Mouse (Mus musculus): ENCODE measurements at regions not wholly inside any gene's neighbourhood (a gene's known extent, or its start where the extent isn't known, plus 50 kb on each side); places are given as distances from the start of the nearest gene placed in this dataset.

- Histone ChIP-seq H3K27ac (ENCODE audit: insufficient read depth, low read length) (no peak overlapping the region), H3K4me1 (ENCODE audit: control insufficient read depth, insufficient read depth, low read length) (no peaks in the 10 kb centered on the region), H3K4me3 (ENCODE audit: insufficient read depth, low read length) (no peak overlapping the region)
- no peak for TF ChIP-seq POLR2A (IDR thresholded peaks at IDR 0.05; ENCODE audit: low read depth, low read length)
- no peak for TF ChIP-seq CTCF (IDR thresholded peaks at IDR 0.05; ENCODE audit: borderline replicate concordance, insufficient read depth, low read length)
These were observed 86.4 kb upstream of the Stx18 start for GRCm38 (mm10) chr5:37952096-37952495.

- no peak overlapping the region for H3K4me3 ChIP-seq (ENCODE audit: insufficient read depth, low read length)
- no peak for TF ChIP-seq CTCF (IDR thresholded peaks at IDR 0.05; ENCODE audit: borderline replicate concordance, insufficient read depth, low read length)
- no peak for TF ChIP-seq POLR2A (IDR thresholded peaks at IDR 0.05; ENCODE audit: low read depth, low read length)
- H3K27ac ChIP-seq (ENCODE audit: insufficient read depth, low read length) = no peak overlapping the region
- H3K4me1 ChIP-seq (ENCODE audit: control insufficient read depth, insufficient read depth, low read length) = no peaks in the 10 kb centered on the region
These were observed 105.8 kb upstream of the Stx18 start for GRCm38 (mm10) chr5:37932760-37933122.

- no peak for TF ChIP-seq POLR2A (IDR thresholded peaks at IDR 0.05; ENCODE audit: low read depth, low read length)
- no peak for TF ChIP-seq CTCF (IDR thresholded peaks at IDR 0.05; ENCODE audit: borderline replicate concordance, insufficient read depth, low read length)
- Histone ChIP-seq H3K27ac (ENCODE audit: insufficient read depth, low read length) (no peak overlapping the region), H3K4me1 (ENCODE audit: control insufficient read depth, insufficient read depth, low read length) (no peaks in the 10 kb centered on the region), H3K4me3 (ENCODE audit: insufficient read depth, low read length) (no peak overlapping the region)
These were observed 106.3 kb upstream of the Stx18 start for GRCm38 (mm10) chr5:37932086-37932759.

GRCm38 (mm10) chr5:37920481-37920880 lies 96.1 kb upstream of the Msx1 start:
- Histone ChIP-seq H3K4me1 (ENCODE audit: control insufficient read depth, insufficient read depth, low read length) (no peaks in the 10 kb centered on the region), H3K27ac (ENCODE audit: insufficient read depth, low read length) (no peak overlapping the region), H3K4me3 (ENCODE audit: insufficient read depth, low read length) (no peak overlapping the region)
- no peak for TF ChIP-seq CTCF (IDR thresholded peaks at IDR 0.05; ENCODE audit: borderline replicate concordance, insufficient read depth, low read length)
- no peak for TF ChIP-seq POLR2A (IDR thresholded peaks at IDR 0.05; ENCODE audit: low read depth, low read length)

- Histone ChIP-seq H3K27ac (ENCODE audit: insufficient read depth, low read length) (no peak overlapping the region), H3K4me1 (ENCODE audit: control insufficient read depth, insufficient read depth, low read length) (no peaks in the 10 kb centered on the region), H3K4me3 (ENCODE audit: insufficient read depth, low read length) (no peak overlapping the region)
- no peak for TF ChIP-seq POLR2A (IDR thresholded peaks at IDR 0.05; ENCODE audit: low read depth, low read length)
- no peak for TF ChIP-seq CTCF (IDR thresholded peaks at IDR 0.05; ENCODE audit: borderline replicate concordance, insufficient read depth, low read length)
These were observed 94.7 kb upstream of the Msx1 start for GRCm38 (mm10) chr5:37919102-37919501.

GRCm38 (mm10) chr5:37918001-37918707 lies 93.8 kb upstream of the Msx1 start:
- Histone ChIP-seq H3K27ac (ENCODE audit: insufficient read depth, low read length) (no peak overlapping the region), H3K4me3 (ENCODE audit: insufficient read depth, low read length) (no peak overlapping the region), H3K4me1 (ENCODE audit: control insufficient read depth, insufficient read depth, low read length) (no peaks in the 10 kb centered on the region)
- TF ChIP-seq POLR2A (IDR thresholded peaks at IDR 0.05; ENCODE audit: low read depth, low read length) (no peak), CTCF (IDR thresholded peaks at IDR 0.05; ENCODE audit: borderline replicate concordance, insufficient read depth, low read length) (no peak)

GRCm38 (mm10) chr5:37917161-37917560 lies 92.8 kb upstream of the Msx1 start:
- Histone ChIP-seq H3K27ac (ENCODE audit: insufficient read depth, low read length) (no peak overlapping the region), H3K4me1 (ENCODE audit: control insufficient read depth, insufficient read depth, low read length) (no peaks in the 10 kb centered on the region), H3K4me3 (ENCODE audit: insufficient read depth, low read length) (no peak overlapping the region)
- TF ChIP-seq POLR2A (IDR thresholded peaks at IDR 0.05; ENCODE audit: low read depth, low read length) (no peak), CTCF (IDR thresholded peaks at IDR 0.05; ENCODE audit: borderline replicate concordance, insufficient read depth, low read length) (no peak)

- no peak for TF ChIP-seq POLR2A (IDR thresholded peaks at IDR 0.05; ENCODE audit: low read depth, low read length)
- peak; percentile 30; the same call in 1 of the 2 replicates for TF ChIP-seq CTCF (IDR thresholded peaks at IDR 0.05; ENCODE audit: borderline replicate concordance, insufficient read depth, low read length)
- no peak overlapping the region for H3K4me3 ChIP-seq (ENCODE audit: insufficient read depth, low read length)
- no peaks in the 10 kb centered on the region for H3K4me1 ChIP-seq (ENCODE audit: control insufficient read depth, insufficient read depth, low read length)
- no peak overlapping the region for H3K27ac ChIP-seq (ENCODE audit: insufficient read depth, low read length)
These were observed 80.4 kb upstream of the Msx1 start for GRCm38 (mm10) chr5:37904683-37905352.

- H3K4me1 ChIP-seq (ENCODE audit: control insufficient read depth, insufficient read depth, low read length) = no peaks in the 10 kb centered on the region
- H3K4me3 ChIP-seq (ENCODE audit: insufficient read depth, low read length) = no peak overlapping the region
- TF ChIP-seq POLR2A (IDR thresholded peaks at IDR 0.05; ENCODE audit: low read depth, low read length) = no peak
- H3K27ac ChIP-seq (ENCODE audit: insufficient read depth, low read length) = no peak overlapping the region
These were observed 79.5 kb upstream of the Msx1 start for GRCm38 (mm10) chr5:37903861-37904260.

GRCm38 (mm10) chr5:37902741-37903140 lies 78.4 kb upstream of the Msx1 start:
- no peak overlapping the region for H3K4me3 ChIP-seq (ENCODE audit: insufficient read depth, low read length)
- no peak overlapping the region for H3K27ac ChIP-seq (ENCODE audit: insufficient read depth, low read length)
- no peaks in the 10 kb centered on the region for H3K4me1 ChIP-seq (ENCODE audit: control insufficient read depth, insufficient read depth, low read length)
- TF ChIP-seq POLR2A (IDR thresholded peaks at IDR 0.05; ENCODE audit: low read depth, low read length) = no peak
- no peak for TF ChIP-seq CTCF (IDR thresholded peaks at IDR 0.05; ENCODE audit: borderline replicate concordance, insufficient read depth, low read length)
